18 mouse cellular contexts compared by ENCODE assay signal in the genomic region with DNA sequence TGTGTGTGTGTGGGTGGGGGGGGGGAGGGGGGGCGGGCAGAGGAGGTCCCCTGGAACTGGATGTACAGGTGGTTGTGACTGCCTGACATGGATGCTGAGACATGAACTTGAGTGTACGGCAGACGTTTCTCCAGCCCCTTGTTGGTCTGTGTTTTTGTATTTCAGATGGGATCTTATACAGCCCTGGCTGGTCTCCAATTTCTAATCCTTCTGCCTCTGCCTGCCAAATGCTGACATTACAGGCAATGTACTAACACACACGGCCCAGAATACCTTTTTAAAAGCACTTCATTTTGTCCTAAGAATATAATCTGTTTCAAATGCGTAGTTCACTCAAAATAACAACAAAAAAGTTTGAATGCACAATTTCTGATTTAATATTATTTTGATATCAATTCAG. TPM values are rescaled to one million over a fixed set of nuclear protein-coding genes. Genes with fewer than 3 reads are reported as not detected.
DNase-seq lines count a peak whose midpoint lies in the region; ATAC-seq and TF ChIP-seq lines count a peak whose summit lies in the region.
"Had no signal": no experiment of that assay in that cellular context is flagged by ENCODE, and none has a peak within 500 bp of the region (broad histone marks: within the 10 kb centered on the region; RNA-seq: fewer than 3 reads in every experiment).

No protein-coding gene starts in this region.

- no peak for TF ChIP-seq EP300 in heart, adult 2 months (IDR thresholded peaks at IDR 0.05; ENCODE audit: insufficient read depth, low read depth, low read length)

- H3K9ac ChIP-seq in heart, adult 2 months (ENCODE audit: low read depth, low read length), result no peak overlapping the region
- H3K9ac ChIP-seq in heart, embryonic 11.5 days (ENCODE audit: low read depth, low read length), result no peak overlapping the region
- no peak overlapping the region for H3K9ac ChIP-seq in limb, embryonic 14.5 days (ENCODE audit: low read depth, low read length, severe bottlenecking)
- H3K9ac ChIP-seq: embryonic facial prominence, embryonic 12.5 days; liver, embryonic 14.5 days; neural tube, embryonic 13.5 days; stomach, embryonic 15.5 days had no signal

- H3K4me2 ChIP-seq in heart, embryonic 11.5 days, result no peak overlapping the region
- no peak overlapping the region for H3K4me2 ChIP-seq in limb, embryonic 14.5 days (replicated peaks; ENCODE audit: low read depth, low read length, severe bottlenecking)
- H3K4me2 ChIP-seq: embryonic facial prominence, embryonic 12.5 days; neural tube, embryonic 13.5 days; stomach, embryonic 15.5 days had no signal

- DNase-seq in cerebellum, postnatal 14 days, result peak; percentile 4 to 17
- DNase-seq in cerebellum, adult 9-10 months, result no peak
- DNase-seq in heart, adult 2 months, result no peak
- DNase-seq in limb, embryonic 14.5 days (ENCODE audit: low spot score), result peak; percentile 84
- DNase-seq in limb, embryonic 10.5 days (ENCODE audit: low spot score), result no peak
- peak; percentile 69 for DNase-seq in brain, embryonic 14.5 days (ENCODE audit: low read depth)
- DNase-seq in testis, postnatal 10 days (ENCODE audit: low spot score), result no peak
- DNase-seq: adrenal gland, adult 8-10 months; cerebellum, adult 11-12 months; heart, adult 18-20 months; left cerebral cortex, postnatal 4 days; lung, postnatal 10 days had no signal

- H3K9me3 ChIP-seq in heart, embryonic 11.5 days (replicated peaks; ENCODE audit: control insufficient read depth, low read length), result no peaks in the 10 kb centered on the region
- no peaks in the 10 kb centered on the region for H3K9me3 ChIP-seq in limb, embryonic 14.5 days (ENCODE audit: control insufficient read depth, low read length)
- no peaks in the 10 kb centered on the region for H3K9me3 ChIP-seq in limb, embryonic 10.5 days (replicated peaks)
- H3K9me3 ChIP-seq: embryonic facial prominence, embryonic 12.5 days; neural tube, embryonic 13.5 days; stomach, embryonic 15.5 days had no signal

- no peaks in the 10 kb centered on the region for H3K79me2 ChIP-seq in heart, adult 2 months (replicated peaks; ENCODE audit: control insufficient read depth, insufficient read depth, low read length)

- no peak overlapping the region for H3K27ac ChIP-seq in heart, adult 2 months
- H3K27ac ChIP-seq in heart, embryonic 11.5 days (ENCODE audit: low read depth, low read length), result no peak overlapping the region
- no peak overlapping the region for H3K27ac ChIP-seq in limb, embryonic 14.5 days (replicated peaks; ENCODE audit: low read depth, low read length)
- H3K27ac ChIP-seq in limb, embryonic 10.5 days, result no peak overlapping the region
- H3K27ac ChIP-seq: embryonic facial prominence, embryonic 12.5 days; kidney, postnatal 0 days; liver, embryonic 14.5 days; neural tube, embryonic 13.5 days; stomach, embryonic 15.5 days had no signal

- TF ChIP-seq POLR2A in heart, adult 2 months (IDR thresholded peaks at IDR 0.05; ENCODE audit: insufficient read depth, low read depth, low read length), result no peak
- TF ChIP-seq POLR2A in limb, embryonic 14.5 days (IDR thresholded peaks at IDR 0.05; ENCODE audit: borderline replicate concordance, extremely low read depth, insufficient read depth, insufficient read length), result no peak
- no peak for TF ChIP-seq POLR2A in brain, embryonic 14.5 days (IDR thresholded peaks at IDR 0.05; ENCODE audit: borderline replicate concordance, extremely low read depth, insufficient read depth, insufficient read length, poor library complexity, severe bottlenecking)

- H3K27me3 ChIP-seq in heart, adult 2 months (ENCODE audit: control insufficient read depth, insufficient read depth, low read length), result no peaks in the 10 kb centered on the region
- H3K27me3 ChIP-seq in heart, embryonic 11.5 days (ENCODE audit: control insufficient read depth, insufficient read depth, low read length), result no peaks in the 10 kb centered on the region
- H3K27me3 ChIP-seq in limb, embryonic 14.5 days (ENCODE audit: control insufficient read depth, insufficient read depth, low read length), result no peaks in the 10 kb centered on the region
- no peaks in the 10 kb centered on the region for H3K27me3 ChIP-seq in limb, embryonic 10.5 days (ENCODE audit: low read depth, poor library complexity, severe bottlenecking)
- H3K27me3 ChIP-seq: embryonic facial prominence, embryonic 12.5 days; neural tube, embryonic 13.5 days; stomach, embryonic 15.5 days had no signal

- WGBS in heart, adult 2 months, result 48% methylated on average over 5 of the region's 5 CpGs
- 84% methylated on average over 5 of the region's 5 CpGs for WGBS in heart, embryonic 11.5 days (ENCODE audit: insufficient replicate concordance)
- 51% methylated on average over 5 of the region's 5 CpGs for WGBS in limb, embryonic 14.5 days
- WGBS in limb, embryonic 10.5 days, result 90% methylated on average over 5 of the region's 5 CpGs

- no peaks in the 10 kb centered on the region; the same call in 1 of the 2 replicates for H3K36me3 ChIP-seq in heart, adult 2 months (ENCODE audit: control insufficient read depth, insufficient read depth, low read length)
- no peaks in the 10 kb centered on the region for H3K36me3 ChIP-seq in heart, embryonic 11.5 days (ENCODE audit: control insufficient read depth, insufficient read depth, low read length)
- no peaks in the 10 kb centered on the region for H3K36me3 ChIP-seq in limb, embryonic 14.5 days (ENCODE audit: control insufficient read depth, insufficient read depth, low read length)
- no peaks in the 10 kb centered on the region for H3K36me3 ChIP-seq in limb, embryonic 10.5 days
- H3K36me3 ChIP-seq: embryonic facial prominence, embryonic 12.5 days; neural tube, embryonic 13.5 days; stomach, embryonic 15.5 days had no signal

- no peak for ATAC-seq in heart, embryonic 11.5 days (replicated peaks; ENCODE audit: insufficient number of reproducible peaks, low FRiP score, low TSS enrichment)
- no peak for ATAC-seq in limb, embryonic 14.5 days (ENCODE audit: low FRiP score, low read depth)

- 0 out of 2 replicates have a peak, but pooled peaks have one; percentile 8 for TF ChIP-seq CTCF in heart, adult 2 months (IDR thresholded peaks at IDR 0.05)
- no peak for TF ChIP-seq CTCF in brain, embryonic 14.5 days (IDR thresholded peaks at IDR 0.05; ENCODE audit: borderline replicate concordance, extremely low read depth, insufficient read depth, insufficient read length)

- intact Hi-C loops in heart, adult 2 months (cut with DNase I), result loop anchor here (10.0 kb wide), 1 partner anchor 237 kb away; a partner anchor contains a TSS

- H3K4me1 ChIP-seq in heart, adult 2 months (ENCODE audit: control insufficient read depth, insufficient read depth, low read length), result peaks cover 1% of the 10 kb centered on the region; the same call in 1 of the 2 replicates
- H3K4me1 ChIP-seq in heart, embryonic 11.5 days (ENCODE audit: control insufficient read depth, insufficient read depth, low read length), result no peaks in the 10 kb centered on the region
- no peaks in the 10 kb centered on the region for H3K4me1 ChIP-seq in limb, embryonic 14.5 days (ENCODE audit: control insufficient read depth, insufficient read depth, low read length)
- peaks cover 3% of the 10 kb centered on the region; the same call in 1 of the 2 replicates for H3K4me1 ChIP-seq in limb, embryonic 10.5 days
- H3K4me1 ChIP-seq: embryonic facial prominence, embryonic 12.5 days; stomach, embryonic 15.5 days had no signal

- no peak overlapping the region for H3K4me3 ChIP-seq in heart, adult 2 months
- H3K4me3 ChIP-seq in heart, embryonic 11.5 days (ENCODE audit: low read depth, low read length), result no peak overlapping the region
- H3K4me3 ChIP-seq in limb, embryonic 14.5 days (replicated peaks; ENCODE audit: low read length), result no peak overlapping the region
- no peak overlapping the region for H3K4me3 ChIP-seq in limb, embryonic 10.5 days
- H3K4me3 ChIP-seq: embryonic facial prominence, embryonic 12.5 days; neural tube, embryonic 13.5 days; stomach, embryonic 15.5 days had no signal

RNA-seq across cellular contexts. Expression of a gene that starts 23.4 kb away (rescaled TPM):
- total RNA-seq in heart, adult 2 months (2021), result 100 to 1,000 TPM; 173 to 200 TPM
- 41.1 and 99.5 TPM in 2 replicates for polyA plus RNA-seq in heart, adult 2 months (2012; rRNA removed)
- 49.2 and 55.8 TPM in 2 replicates for polyA plus RNA-seq in heart, embryonic 11.5 days (2014; fragmentation: Nextera tagmentation; extraction: Ambion mirVana)
- polyA plus RNA-seq in limb, embryonic 14.5 days (2012; rRNA removed), result 16.0 and 18.0 TPM in 2 replicates
- polyA plus RNA-seq in limb, embryonic 14.5 days (2014; fragmentation: Nextera tagmentation; extraction: Ambion mirVana), result 25.1 and 26.9 TPM in 2 replicates
- 6.4 and 7.3 TPM in 2 replicates for polyA plus RNA-seq in limb, embryonic 10.5 days (2016; fragmentation: Nextera tagmentation; extraction: Ambion mirVana)
- polyA plus RNA-seq in brain, embryonic 14.5 days (2012; rRNA removed), result 11.4 and 18.0 TPM in 2 replicates

RNA-seq across cellular contexts. Expression of a gene that starts 27.9 kb away (rescaled TPM):
- 1 to 10 TPM; 2.4 to 3.2 TPM for total RNA-seq in heart, adult 2 months (2021)
- polyA plus RNA-seq in heart, adult 2 months (2012; rRNA removed), result 3.6 TPM in 2 replicates
- polyA plus RNA-seq in heart, embryonic 11.5 days (2014; fragmentation: Nextera tagmentation; extraction: Ambion mirVana), result 26.7 and 26.8 TPM in 2 replicates
- 6.4 and 8.2 TPM in 2 replicates for polyA plus RNA-seq in limb, embryonic 14.5 days (2012; rRNA removed)
- polyA plus RNA-seq in limb, embryonic 14.5 days (2014; fragmentation: Nextera tagmentation; extraction: Ambion mirVana), result 12.4 and 13.2 TPM in 2 replicates
- 12.7 and 14.3 TPM in 2 replicates for polyA plus RNA-seq in limb, embryonic 10.5 days (2016; fragmentation: Nextera tagmentation; extraction: Ambion mirVana)
- 2.9 and 4.0 TPM in 2 replicates for polyA plus RNA-seq in brain, embryonic 14.5 days (2012; rRNA removed)

Comparison
In these comparisons a context has a peak if more than half of its experiments do, and no peak if none do; other contexts are left out.
1. DNase-seq: peak in cerebellum, postnatal 14 days (2 of 2), limb, embryonic 14.5 days (single experiment) and brain, embryonic 14.5 days (single experiment); none in cerebellum, adult 9-10 months (single experiment), heart, adult 2 months (0 of 2), limb, embryonic 10.5 days (single experiment) and testis, postnatal 10 days (single experiment).